Mouse (Mus musculus): ENCODE measurements around the gene Psmd6.

GRCm38 (mm10) chr14:14101296-14101695, 19.5 kb downstream of the Psmd6 start:
- no peak for TF ChIP-seq POLR2A (IDR thresholded peaks at IDR 0.05; ENCODE audit: insufficient read length, low read depth)
- no peak for TF ChIP-seq TCF12 (IDR thresholded peaks at IDR 0.05; ENCODE audit: insufficient read depth, poor library complexity, severe bottlenecking)
- no peak for TF ChIP-seq CEBPB (IDR thresholded peaks at IDR 0.05; ENCODE audit: insufficient read depth, poor library complexity, severe bottlenecking)
- TF ChIP-seq E2F4 (IDR thresholded peaks at IDR 0.05; ENCODE audit: insufficient read depth) = no peak
- no peak for TF ChIP-seq MYOG (IDR thresholded peaks at IDR 0.05; ENCODE audit: control insufficient read depth in 1 of 3, insufficient read depth in 1 of 3, insufficient read length in 2 of 3, low read depth in 2 of 3)
- no peak for TF ChIP-seq MAX (IDR thresholded peaks at IDR 0.05; ENCODE audit: low read depth)
- TF ChIP-seq USF1 (IDR thresholded peaks at IDR 0.05; ENCODE audit: low read depth) = no peak
- no peak for TF ChIP-seq POLR2AphosphoS2 (IDR thresholded peaks at IDR 0.05; ENCODE audit: insufficient read length, low read depth)
- TF ChIP-seq TCF3 (IDR thresholded peaks at IDR 0.05; ENCODE audit: insufficient read length, low read depth) = no peak
- no peak for TF ChIP-seq REST (IDR thresholded peaks at IDR 0.05; ENCODE audit: insufficient read depth, insufficient read length)
- no peak for TF ChIP-seq MYOD1 (IDR thresholded peaks at IDR 0.05; ENCODE audit: control insufficient read depth in 1 of 3, insufficient read length in 2 of 3, low read depth in 2 of 3)
